Mouse (Mus musculus) liver, postnatal 0 days (tissue): ENCODE results near the gene Dmbt1. TPM values are rescaled to one million over a fixed set of nuclear protein-coding genes. Genes with fewer than 3 reads are reported as not detected.
"Not testable (repeated sequence)": the region's sequence is repeated elsewhere in the genome, so short reads cannot be mapped to it uniquely, and the experiment has no call there.

ENCODE experiments used
- ATAC-seq: fragments of 200-750 bp; cut with Nextera tagmentation; 2 replicates; pipeline ENCODE4 v1.8.0; 2017; ENCODE audit warnings: mild to moderate bottlenecking, moderate library complexity
- DNase-seq: peaks from one replicate; pipeline ENCODE4 v3.0.0-alpha.2; 2016
- H3K27ac ChIP-seq: fragments of 300-500 bp; sonication (generic); 2 replicates; pipeline ENCODE4 v1.5.1; 2014; ENCODE audit warnings: antibody characterized with exemption, moderate library complexity, mild to moderate bottlenecking, low read depth
- H3K27me3 ChIP-seq: fragments of 300-500 bp; sonication (generic); 2 replicates; pipeline ENCODE4 v1.6.1; 2014; ENCODE audit warnings: low read length, control low read depth, mixed read lengths; ENCODE audit not compliant: insufficient read depth
- H3K36me3 ChIP-seq: fragments of 300-500 bp; sonication (generic); replicated peaks from 2 replicates; pipeline ENCODE4 v1.6.1; 2014; ENCODE audit warnings: mild to moderate bottlenecking, control low read depth, low read length, moderate library complexity, mixed read lengths; ENCODE audit not compliant: insufficient read depth
- H3K4me1 ChIP-seq: fragments of 300-500 bp; sonication (generic); 2 replicates; pipeline ENCODE4 v1.6.1; 2014; ENCODE audit warnings: antibody characterized with exemption, mild to moderate bottlenecking, control low read depth; ENCODE audit not compliant: insufficient read depth
- H3K4me2 ChIP-seq: fragments of 300-500 bp; sonication (generic); 2 replicates; pipeline ENCODE4 v1.6.1; 2014; ENCODE audit warnings: low read depth, mild to moderate bottlenecking, low read length, moderate library complexity, mixed read lengths
- H3K4me3 ChIP-seq: fragments of 300-500 bp; sonication (generic); 2 replicates; pipeline ENCODE4 v1.5.1; 2014; ENCODE audit warnings: low read depth, low read length
- H3K9ac ChIP-seq: fragments of 300-500 bp; sonication (generic); replicated peaks from 2 replicates; pipeline ENCODE4 v1.6.1; 2014; ENCODE audit warnings: mild to moderate bottlenecking, moderate library complexity
- H3K9me3 ChIP-seq: fragments of 300-500 bp; sonication (generic); 2 replicates; pipeline ENCODE4 v1.6.1; 2016; ENCODE audit warnings: mild to moderate bottlenecking, control low read depth, low read length, mixed read lengths
- CTCF ChIP-seq: sonication (generic); IDR thresholded peaks from 2 replicates; pipeline ENCODE4 v1.5.1; 2016; ENCODE audit warnings: antibody characterized with exemption, low read depth
- EP300 ChIP-seq: IDR thresholded peaks from 2 replicates; pipeline ENCODE4 v1.6.1; 2016; ENCODE audit warnings: antibody characterized with exemption, low read depth, mild to moderate bottlenecking
- WGBS: fragments of 180-500 bp; shearing (Covaris S2); extraction: QIAGEN DNeasy Blood & Tissue Kit; methylation state at CpG from one replicate; pipeline ENCODE4 v1.1.7; 2014; ENCODE audit not compliant: insufficient replicate concordance; 5-methylcytosine and 5-hydroxymethylcytosine counted together
- polyA plus RNA-seq: library from polyadenylated mRNA; unstranded; fragments of >200 nt; fragmentation: Nextera tagmentation; extraction: Ambion mirVana; gene quantifications from 2 replicates; pipeline ENCODE4 v1.2.1, GENCODE M21; 2015

The Dmbt1 gene
- polyA plus RNA-seq, 1 experiment from 2014 or later = 0.27 TPM

GRCm38 (mm10) chr7:131009178-131009577 lies 22.7 kb upstream of the Dmbt1 start:
- Histone ChIP-seq H3K27me3 (no peaks in the 10 kb centered on the region), H3K27ac (no peak overlapping the region), H3K4me3 (no peak overlapping the region), H3K9ac (no peak overlapping the region), H3K4me1 (no peaks in the 10 kb centered on the region), H3K9me3 (0 out of 2 replicates have a peak, but pooled peaks cover 2% of the 10 kb centered on the region), H3K4me2 (no peak overlapping the region), H3K36me3 (no peaks in the 10 kb centered on the region)
- TF ChIP-seq EP300 = no peak
- TF ChIP-seq CTCF = no peak
- ATAC-seq = no peak
- no peak for DNase-seq
- WGBS = 71% methylated on average over 5 of the region's 5 CpGs

- H3K9me3 ChIP-seq = no peaks in the 10 kb centered on the region; the same call in 1 of the 2 replicates
- DNase-seq (peak; percentile 20), ATAC-seq (peak; percentile 57; the same call in 1 of the 2 replicates)
- WGBS = 36% methylated on average over 1 of the region's 1 CpGs
- H3K4me2 ChIP-seq = no peak overlapping the region
- H3K4me1 ChIP-seq = no peaks in the 10 kb centered on the region
- H3K27me3 ChIP-seq = no peaks in the 10 kb centered on the region
- H3K4me3 ChIP-seq = no peak overlapping the region
- TF ChIP-seq CTCF = no peak
- no peak for TF ChIP-seq EP300
- H3K9ac ChIP-seq = no peak overlapping the region
- H3K27ac ChIP-seq = no peak overlapping the region
- H3K36me3 ChIP-seq = no peaks in the 10 kb centered on the region
These were observed 20.0 kb upstream of the Dmbt1 start for GRCm38 (mm10) chr7:131011901-131012300.

GRCm38 (mm10) chr7:131019181-131019580 lies 12.7 kb upstream of the Dmbt1 start:
- Histone ChIP-seq H3K4me3 (no peak overlapping the region), H3K27ac (no peak overlapping the region), H3K4me2 (no peak overlapping the region), H3K27me3 (no peaks in the 10 kb centered on the region), H3K4me1 (no peaks in the 10 kb centered on the region), H3K9ac (no peak overlapping the region), H3K36me3 (no peaks in the 10 kb centered on the region), H3K9me3 (no peaks in the 10 kb centered on the region; the same call in 1 of the 2 replicates)
- DNase-seq (no peak), ATAC-seq (no peak)
- WGBS = 87% methylated on average over 2 of the region's 2 CpGs
- TF ChIP-seq CTCF = no peak
- no peak for TF ChIP-seq EP300

- H3K27me3 ChIP-seq = no peaks in the 10 kb centered on the region
- H3K9me3 ChIP-seq = no peaks in the 10 kb centered on the region
- H3K4me1 ChIP-seq = no peaks in the 10 kb centered on the region
- no peak overlapping the region for H3K9ac ChIP-seq
- no peaks in the 10 kb centered on the region for H3K36me3 ChIP-seq
- ATAC-seq (no peak), DNase-seq (no peak)
- H3K4me3 ChIP-seq = no peak overlapping the region
- H3K4me2 ChIP-seq = no peak overlapping the region
- no peak overlapping the region for H3K27ac ChIP-seq
- TF ChIP-seq CTCF (no peak), EP300 (no peak)
- WGBS = 40% methylated on average over 1 of the region's 1 CpGs
These were observed 7.0 kb upstream of the Dmbt1 start for GRCm38 (mm10) chr7:131024807-131025206.

- no peak overlapping the region for H3K4me2 ChIP-seq
- H3K4me1 ChIP-seq = no peaks in the 10 kb centered on the region
- no peak for DNase-seq
- no peak overlapping the region for H3K9ac ChIP-seq
- no peaks in the 10 kb centered on the region for H3K27me3 ChIP-seq
- WGBS = 68% methylated on average over 1 of the region's 1 CpGs
- TF ChIP-seq CTCF (no peak), EP300 (no peak)
- no peak overlapping the region for H3K27ac ChIP-seq
- no peak for ATAC-seq
- H3K4me3 ChIP-seq = no peak overlapping the region
- H3K9me3 ChIP-seq = no peaks in the 10 kb centered on the region
- H3K36me3 ChIP-seq = no peaks in the 10 kb centered on the region
These were observed 4.3 kb upstream of the Dmbt1 start for GRCm38 (mm10) chr7:131027557-131027956.

- no peaks in the 10 kb centered on the region for H3K36me3 ChIP-seq
- no peak overlapping the region for H3K4me3 ChIP-seq
- no peaks in the 10 kb centered on the region for H3K9me3 ChIP-seq
- WGBS = 57% methylated on average over 3 of the region's 3 CpGs
- TF ChIP-seq CTCF (no peak), EP300 (no peak)
- ATAC-seq = no peak
- DNase-seq = no peak
- no peak overlapping the region for H3K4me2 ChIP-seq
- H3K27me3 ChIP-seq = no peaks in the 10 kb centered on the region
- H3K27ac ChIP-seq = no peak overlapping the region
- H3K9ac ChIP-seq = no peak overlapping the region
- no peaks in the 10 kb centered on the region for H3K4me1 ChIP-seq
These were observed 4.5 kb downstream of the Dmbt1 start for GRCm38 (mm10) chr7:131036396-131036795.

GRCm38 (mm10) chr7:131037083-131037482 lies 5.2 kb downstream of the Dmbt1 start:
- DNase-seq (no peak), ATAC-seq (no peak)
- H3K36me3 ChIP-seq = no peaks in the 10 kb centered on the region
- H3K9ac ChIP-seq = no peak overlapping the region
- TF ChIP-seq CTCF = no peak
- no peak for TF ChIP-seq EP300
- H3K4me3 ChIP-seq = no peak overlapping the region
- H3K4me2 ChIP-seq = no peak overlapping the region
- H3K27ac ChIP-seq = no peak overlapping the region
- no peaks in the 10 kb centered on the region for H3K4me1 ChIP-seq
- WGBS = 63% methylated on average over 2 of the region's 2 CpGs
- no peaks in the 10 kb centered on the region for H3K27me3 ChIP-seq
- no peaks in the 10 kb centered on the region for H3K9me3 ChIP-seq

GRCm38 (mm10) chr7:131040760-131041159 lies 8.9 kb downstream of the Dmbt1 start:
- H3K4me1 ChIP-seq, H3K9me3 ChIP-seq, ATAC-seq, H3K4me2 ChIP-seq, H3K4me3 ChIP-seq, H3K9ac ChIP-seq, H3K27ac ChIP-seq, H3K36me3 ChIP-seq, DNase-seq, H3K27me3 ChIP-seq: not testable (repeated sequence)
- 75% methylated on average over 7 of the region's 8 CpGs for WGBS
